Mouse (Mus musculus) hindbrain, embryonic 15.5 days (tissue): ENCODE measurements around the gene Gatad2b. TPM values are rescaled to one million over a fixed set of nuclear protein-coding genes. Genes with fewer than 3 reads are reported as not detected.
"Not testable (repeated sequence)": the region's sequence is repeated elsewhere in the genome, so short reads cannot be mapped to it uniquely, and the experiment has no call there.

Experiments used
- ATAC-seq: fragments of 200-750 bp; cut with Nextera tagmentation; 2 replicates; pipeline ENCODE4 v1.8.0; 2017; ENCODE audit warnings: low read depth, moderate number of reproducible peaks, moderate TSS enrichment; ENCODE audit not compliant: low FRiP score
- H3K27ac ChIP-seq: fragments of 300-500 bp; sonication (generic); replicated peaks from 2 replicates; pipeline ENCODE4 v1.5.1; 2015; ENCODE audit warnings: mild to moderate bottlenecking, inconsistent platforms
- H3K27me3 ChIP-seq: fragments of 300-500 bp; sonication (generic); 2 replicates; pipeline ENCODE4 v1.6.1; 2015; ENCODE audit warnings: control low read depth, inconsistent platforms
- H3K36me3 ChIP-seq: fragments of 300-500 bp; sonication (generic); 2 replicates; pipeline ENCODE4 v1.6.1; 2015; ENCODE audit warnings: control low read depth, inconsistent platforms
- H3K4me1 ChIP-seq: fragments of 300-500 bp; sonication (generic); replicated peaks from 2 replicates; pipeline ENCODE4 v1.6.1; 2015; ENCODE audit warnings: control low read depth, inconsistent platforms
- H3K4me2 ChIP-seq: fragments of 300-500 bp; sonication (generic); 2 replicates; pipeline ENCODE4 v1.6.1; 2015; ENCODE audit warnings: moderate library complexity, mild to moderate bottlenecking, inconsistent platforms
- H3K4me3 ChIP-seq: fragments of 300-500 bp; sonication (generic); 2 replicates; pipeline ENCODE4 v1.5.1; 2015; ENCODE audit warnings: mild to moderate bottlenecking, inconsistent platforms
- H3K9ac ChIP-seq: fragments of 300-500 bp; sonication (generic); 2 replicates; pipeline ENCODE4 v1.6.1; 2015; ENCODE audit warnings: inconsistent platforms
- H3K9me3 ChIP-seq: fragments of 300-500 bp; sonication (generic); 2 replicates; pipeline ENCODE4 v1.6.1; 2016; ENCODE audit warnings: control low read depth, inconsistent platforms
- WGBS: fragments of 180-500 bp; shearing (Covaris S2); methylation state at CpG from one replicate; pipeline ENCODE4 v1.1.7; 2015; 5-methylcytosine and 5-hydroxymethylcytosine counted together
- polyA plus RNA-seq: library from polyadenylated mRNA; unstranded; fragments of >200 nt; fragmentation: Nextera tagmentation; extraction: Ambion mirVana; gene quantifications from 2 replicates; pipeline ENCODE4 v1.2.1, GENCODE M21; 2015

Gatad2b gene
- polyA plus RNA-seq, 1 experiment from 2014 or later: 11.1 TPM

DNA sequence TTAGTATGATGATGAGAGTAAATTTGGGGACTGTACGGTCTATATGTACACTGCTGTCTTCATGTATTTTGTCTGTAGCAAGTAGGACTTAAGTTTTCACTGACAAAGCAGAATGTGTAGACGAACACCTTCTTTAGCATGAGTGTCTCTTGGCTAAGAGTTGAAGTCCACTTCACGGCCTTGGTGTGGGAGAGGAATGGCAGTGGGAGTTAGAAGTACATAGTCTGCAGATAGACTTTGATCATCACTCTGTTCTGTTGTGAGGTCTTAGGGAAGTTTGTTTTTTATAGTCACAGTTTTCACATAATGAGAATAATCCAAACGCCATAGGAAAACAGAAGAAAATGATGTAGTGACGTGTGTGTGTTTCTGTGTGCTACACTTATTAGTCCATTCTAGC is 39.5 kb downstream of the Gatad2b start:
- 86% methylated on average over 5 of the region's 5 CpGs for WGBS
- Histone ChIP-seq H3K9ac (no peak overlapping the region), H3K4me1 (peaks cover 2% of the 10 kb centered on the region; the same call in 1 of the 2 replicates), H3K27me3 (no peaks in the 10 kb centered on the region), H3K9me3 (no peaks in the 10 kb centered on the region), H3K36me3 (no peaks in the 10 kb centered on the region), H3K27ac (no peak overlapping the region), H3K4me2 (no peak overlapping the region), H3K4me3 (no peak overlapping the region)
- no peak for ATAC-seq

DNA sequence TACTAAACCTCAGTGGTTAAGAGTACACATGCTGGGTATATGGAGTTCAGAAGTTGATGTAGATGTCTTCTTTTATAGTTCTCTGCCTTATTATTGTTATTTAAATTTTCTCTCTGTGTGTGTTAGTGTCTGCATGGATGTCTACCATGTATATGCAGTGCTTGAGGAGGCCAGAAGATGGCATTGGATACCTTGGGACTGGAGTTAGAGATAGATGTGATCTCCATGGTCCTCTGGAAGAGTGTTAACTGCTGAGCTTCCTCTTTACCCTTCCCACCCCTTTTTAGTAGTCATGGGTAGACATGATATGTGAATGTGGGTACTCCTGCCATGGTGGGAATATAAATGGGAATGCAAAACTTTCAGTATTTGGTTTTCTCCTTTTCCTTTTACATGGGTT is 42.5 kb downstream of the Gatad2b start:
- ATAC-seq: no peak
- no peaks in the 10 kb centered on the region for H3K9me3 ChIP-seq
- H3K4me1 ChIP-seq: peaks cover 9% of the 10 kb centered on the region

GRCm38 (mm10) chr3:90338190-90338589 is 45.2 kb downstream of the Gatad2b start:
- peaks cover 10% of the 10 kb centered on the region for H3K36me3 ChIP-seq
- H3K9me3 ChIP-seq: no peaks in the 10 kb centered on the region
- no peak for ATAC-seq
- no peaks in the 10 kb centered on the region for H3K27me3 ChIP-seq
- H3K27ac ChIP-seq: no peak overlapping the region
- peaks cover 9% of the 10 kb centered on the region for H3K4me1 ChIP-seq
- H3K4me3 ChIP-seq: no peak overlapping the region
- WGBS: 62% methylated on average over 3 of the region's 3 CpGs
- no peak overlapping the region for H3K4me2 ChIP-seq
- no peak overlapping the region for H3K9ac ChIP-seq

More for the DNA sequence above, 42.5 kb downstream of the Gatad2b start:
- Histone ChIP-seq H3K9ac (no peak overlapping the region), H3K27me3 (no peaks in the 10 kb centered on the region), H3K4me2 (no peak overlapping the region), H3K4me3 (no peak overlapping the region), H3K36me3 (no peaks in the 10 kb centered on the region), H3K27ac (no peak overlapping the region)

DNA sequence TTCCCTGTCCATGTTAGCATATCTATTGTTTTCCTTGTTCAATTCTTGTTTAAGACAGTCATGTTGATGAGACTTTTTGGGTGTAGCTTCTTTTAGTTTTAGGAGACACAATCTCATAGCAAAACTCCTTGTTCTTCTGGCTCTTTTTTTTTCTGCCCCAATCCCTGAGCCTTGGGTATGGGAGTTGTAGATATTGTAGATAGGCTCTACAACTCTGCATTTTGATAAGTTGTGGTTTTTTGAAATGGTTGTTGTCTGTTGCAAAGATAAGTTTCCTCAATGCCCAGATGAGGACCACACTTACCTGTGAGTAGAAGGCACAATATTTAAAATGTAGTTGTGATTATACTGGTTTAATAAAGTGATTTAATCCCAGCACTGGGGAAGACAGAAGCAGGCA is 47.2 kb downstream of the Gatad2b start:
- no peak overlapping the region for H3K4me3 ChIP-seq
- H3K27me3 ChIP-seq: no peaks in the 10 kb centered on the region
- no peaks in the 10 kb centered on the region for H3K9me3 ChIP-seq
- H3K4me2 ChIP-seq: no peak overlapping the region
- peaks cover 9% of the 10 kb centered on the region for H3K4me1 ChIP-seq
- no peak overlapping the region for H3K9ac ChIP-seq
- H3K36me3 ChIP-seq: peaks cover 13% of the 10 kb centered on the region
- ATAC-seq: no peak
- no peak overlapping the region for H3K27ac ChIP-seq

GRCm38 (mm10) chr3:90342853-90343252 is 49.9 kb downstream of the Gatad2b start:
- not testable (repeated sequence) for H3K27ac ChIP-seq, H3K9me3 ChIP-seq, H3K4me1 ChIP-seq, H3K4me2 ChIP-seq, ATAC-seq, H3K9ac ChIP-seq, H3K27me3 ChIP-seq, H3K4me3 ChIP-seq
- WGBS: 63% methylated on average over 2 of the region's 2 CpGs
- H3K36me3 ChIP-seq: peaks cover 16% of the 10 kb centered on the region

- no peaks in the 10 kb centered on the region for H3K27me3 ChIP-seq
- no peaks in the 10 kb centered on the region for H3K9me3 ChIP-seq
- H3K4me2 ChIP-seq: no peak overlapping the region
- H3K4me1 ChIP-seq: no peaks in the 10 kb centered on the region
- 96% methylated on average over 4 of the region's 4 CpGs for WGBS
- ATAC-seq: no peak
- H3K9ac ChIP-seq: no peak overlapping the region
- H3K4me3 ChIP-seq: no peak overlapping the region
- no peak overlapping the region for H3K27ac ChIP-seq
- H3K36me3 ChIP-seq: peaks cover 38% of the 10 kb centered on the region
These were observed 54.9 kb downstream of the Gatad2b start for GRCm38 (mm10) chr3:90347847-90348246.

- ATAC-seq: no peak
- no peaks in the 10 kb centered on the region for H3K9me3 ChIP-seq
- no peak overlapping the region for H3K4me3 ChIP-seq
- no peak overlapping the region for H3K9ac ChIP-seq
- 83% methylated on average over 7 of the region's 7 CpGs for WGBS
- H3K27me3 ChIP-seq: no peaks in the 10 kb centered on the region
- no peak overlapping the region for H3K27ac ChIP-seq
- no peak overlapping the region for H3K4me2 ChIP-seq
- H3K4me1 ChIP-seq: no peaks in the 10 kb centered on the region
- peaks cover 65% of the 10 kb centered on the region for H3K36me3 ChIP-seq
These were observed 65.0 kb downstream of the Gatad2b start for GRCm38 (mm10) chr3:90357959-90358358.

GRCm38 (mm10) chr3:90359230-90359629 is 66.3 kb downstream of the Gatad2b start:
- Histone ChIP-seq H3K4me1 (no peaks in the 10 kb centered on the region), H3K4me3 (no peak overlapping the region), H3K4me2 (no peak overlapping the region), H3K9me3 (no peaks in the 10 kb centered on the region), H3K9ac (no peak overlapping the region), H3K36me3 (peaks cover 54% of the 10 kb centered on the region), H3K27me3 (no peaks in the 10 kb centered on the region), H3K27ac (no peak overlapping the region)
- no peak for ATAC-seq
- 85% methylated on average over 1 of the region's 1 CpGs for WGBS

DNA sequence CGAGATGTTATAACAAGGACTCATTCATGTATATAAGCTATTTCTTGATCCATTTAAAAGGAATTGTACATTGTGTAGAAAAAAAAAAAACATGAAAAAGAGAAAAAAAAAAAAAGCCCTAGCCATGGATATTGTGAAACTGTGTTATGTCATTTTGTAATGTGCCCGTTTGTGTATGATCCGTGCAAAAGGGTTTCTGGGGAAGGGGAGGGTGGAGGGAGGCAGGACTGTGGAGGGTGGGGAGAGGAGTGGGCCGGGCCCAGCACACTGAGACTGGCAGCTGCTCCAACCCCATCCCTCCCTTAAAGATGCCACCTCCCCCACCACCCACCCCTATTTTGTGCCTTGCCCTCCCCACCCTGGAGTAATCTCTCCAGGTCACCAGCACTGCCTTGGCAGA is 68.5 kb downstream of the Gatad2b start:
- H3K36me3 ChIP-seq: peaks cover 32% of the 10 kb centered on the region
- H3K4me1 ChIP-seq: no peaks in the 10 kb centered on the region
- no peak overlapping the region for H3K27ac ChIP-seq
- H3K9me3 ChIP-seq: no peaks in the 10 kb centered on the region
- no peak overlapping the region for H3K4me3 ChIP-seq
- no peaks in the 10 kb centered on the region for H3K27me3 ChIP-seq
- no peak overlapping the region for H3K9ac ChIP-seq
- ATAC-seq: no peak
- WGBS: 91% methylated on average over 4 of the region's 4 CpGs
- H3K4me2 ChIP-seq: no peak overlapping the region

DNA sequence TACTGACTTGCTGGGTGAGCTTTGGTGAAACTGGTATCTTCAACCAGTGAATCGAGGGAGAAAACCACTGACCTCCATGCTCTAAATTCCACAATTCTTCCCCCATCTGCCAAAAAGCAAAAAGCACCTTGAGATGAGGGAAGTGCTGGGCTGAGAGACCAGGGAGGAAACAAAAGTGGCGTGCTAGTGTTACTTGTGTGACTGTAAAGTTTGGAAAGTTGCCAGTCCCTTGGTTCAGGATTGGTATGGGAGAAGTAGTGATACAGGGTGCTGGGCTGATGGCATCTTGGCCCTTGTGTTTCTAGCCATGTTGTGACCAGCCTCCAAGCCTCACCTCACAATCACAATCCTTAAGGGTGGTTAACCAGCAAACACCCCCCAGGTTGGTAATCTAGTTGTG is 69.4 kb downstream of the Gatad2b start:
- WGBS: 90% methylated on average over 2 of the region's 2 CpGs

GRCm38 (mm10) chr3:90367001-90367632 is 74.1 kb downstream of the Gatad2b start:
- H3K9ac ChIP-seq: no peak overlapping the region
- peaks cover 4% of the 10 kb centered on the region; the same call in 1 of the 2 replicates for H3K36me3 ChIP-seq
- ATAC-seq: no peak
- H3K4me2 ChIP-seq: no peak overlapping the region
- no peaks in the 10 kb centered on the region for H3K27me3 ChIP-seq
- no peaks in the 10 kb centered on the region for H3K4me1 ChIP-seq
- H3K27ac ChIP-seq: no peak overlapping the region
- WGBS: 94% methylated on average over 5 of the region's 5 CpGs
- H3K4me3 ChIP-seq: no peak overlapping the region
- no peaks in the 10 kb centered on the region for H3K9me3 ChIP-seq

More for the DNA sequence above, 69.4 kb downstream of the Gatad2b start:
- Histone ChIP-seq H3K4me3 (no peak overlapping the region), H3K4me2 (no peak overlapping the region), H3K36me3 (peaks cover 27% of the 10 kb centered on the region), H3K9me3 (no peaks in the 10 kb centered on the region), H3K9ac (no peak overlapping the region), H3K4me1 (no peaks in the 10 kb centered on the region), H3K27me3 (no peaks in the 10 kb centered on the region), H3K27ac (no peak overlapping the region)
- ATAC-seq: no peak

DNA sequence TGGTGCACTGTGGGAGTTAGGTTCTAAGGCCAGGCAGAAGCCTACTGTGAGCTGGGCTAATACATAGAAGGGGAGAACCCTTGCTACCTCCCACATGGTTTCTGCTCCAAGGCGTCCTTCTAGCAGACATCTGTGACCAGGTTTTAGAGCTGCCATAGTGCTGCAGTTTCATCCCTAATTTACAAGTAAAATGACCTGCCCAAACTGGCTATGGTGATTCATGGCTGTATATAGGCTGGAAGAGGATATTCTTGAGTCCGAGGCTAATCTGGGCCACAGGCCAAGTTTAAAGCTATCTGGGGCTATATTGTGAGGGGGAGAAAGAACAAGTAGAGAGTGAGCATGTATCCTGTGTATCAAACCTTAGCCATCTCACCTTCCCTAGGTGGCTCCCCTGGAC is 76.1 kb downstream of the Gatad2b start:
- H3K4me1 ChIP-seq: no peaks in the 10 kb centered on the region
- no peaks in the 10 kb centered on the region for H3K27me3 ChIP-seq
- H3K9me3 ChIP-seq: no peaks in the 10 kb centered on the region
- H3K27ac ChIP-seq: no peak overlapping the region
- H3K4me3 ChIP-seq: no peak overlapping the region
- ATAC-seq: no peak
- WGBS: 27% methylated on average over 2 of the region's 2 CpGs
- no peak overlapping the region for H3K4me2 ChIP-seq
- H3K9ac ChIP-seq: no peak overlapping the region
- no peaks in the 10 kb centered on the region for H3K36me3 ChIP-seq

DNA sequence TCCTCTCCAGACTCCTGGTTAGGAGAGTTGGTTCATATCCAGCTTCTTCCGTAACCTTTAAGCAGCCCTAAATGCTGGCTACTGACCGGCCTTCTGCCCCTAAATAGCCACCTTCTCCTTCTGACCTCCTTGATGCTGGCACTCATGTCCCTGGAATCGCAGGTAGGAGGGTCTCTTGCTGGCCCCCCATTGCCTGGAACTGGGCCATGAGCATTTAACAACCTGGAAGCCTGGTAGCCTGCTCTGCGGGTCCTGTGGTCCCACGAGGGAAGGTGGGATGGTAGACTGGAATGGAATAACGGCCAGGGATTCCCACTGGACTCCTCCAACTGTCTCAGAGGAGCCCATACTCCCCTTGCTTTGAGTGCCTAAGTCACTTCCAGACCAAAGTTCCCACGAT is 78.9 kb downstream of the Gatad2b start:
- WGBS: 76% methylated on average over 7 of the region's 7 CpGs
- H3K9ac ChIP-seq: no peak overlapping the region
- H3K4me1 ChIP-seq: 0 out of 2 replicates have a peak, but pooled peaks cover 6% of the 10 kb centered on the region
- H3K36me3 ChIP-seq: no peaks in the 10 kb centered on the region
- H3K9me3 ChIP-seq: no peaks in the 10 kb centered on the region
- no peak for ATAC-seq
- no peak overlapping the region for H3K27ac ChIP-seq
- no peaks in the 10 kb centered on the region for H3K27me3 ChIP-seq
- H3K4me2 ChIP-seq: no peak overlapping the region
- H3K4me3 ChIP-seq: no peak overlapping the region
